Mouse (Mus musculus) T-cell, adult 2 months (primary cell): ENCODE results near the gene Arl15.

Experiments used
- DNase-seq: peaks from one replicate; pipeline ENCODE4 v3.0.0; 2022; ENCODE audit warnings: low spot score

Gene Arl15

GRCm38 (mm10) chr13:113917868-113918411, 123.6 kb downstream of the Arl15 start:
- no peak for DNase-seq

GRCm38 (mm10) chr13:113918668-113919067, 124.4 kb downstream of the Arl15 start:
- no peak for DNase-seq

GRCm38 (mm10) chr13:113935697-113936096, 141.4 kb downstream of the Arl15 start:
- DNase-seq: no peak

- DNase-seq: no peak
Observed at GRCm38 (mm10) chr13:113937231-113937630, 142.9 kb downstream of the Arl15 start.

- no peak for DNase-seq
Observed at GRCm38 (mm10) chr13:113938561-113938960, 144.3 kb downstream of the Arl15 start.

- no peak for DNase-seq
Observed at GRCm38 (mm10) chr13:113939097-113939496, 144.8 kb downstream of the Arl15 start.

- no peak for DNase-seq
Observed at GRCm38 (mm10) chr13:113939681-113940080, 145.4 kb downstream of the Arl15 start.

GRCm38 (mm10) chr13:113940151-113940550, 145.8 kb downstream of the Arl15 start:
- no peak for DNase-seq

GRCm38 (mm10) chr13:113941943-113942342, 147.6 kb downstream of the Arl15 start:
- no peak for DNase-seq

- no peak for DNase-seq
Observed at GRCm38 (mm10) chr13:113947546-113947945, 153.2 kb downstream of the Arl15 start.

GRCm38 (mm10) chr13:113949708-113950107, 155.4 kb downstream of the Arl15 start:
- no peak for DNase-seq

- DNase-seq: no peak
Observed at GRCm38 (mm10) chr13:113950131-113950530, 155.8 kb downstream of the Arl15 start.

- DNase-seq: no peak
Observed at GRCm38 (mm10) chr13:113957438-113957837, 163.1 kb downstream of the Arl15 start.

- no peak for DNase-seq
Observed at GRCm38 (mm10) chr13:113964945-113965344, 170.6 kb downstream of the Arl15 start.

- no peak for DNase-seq
Observed at GRCm38 (mm10) chr13:113970706-113971105, 176.4 kb downstream of the Arl15 start.

- DNase-seq: no peak
Observed at GRCm38 (mm10) chr13:113972401-113972800, 178.1 kb downstream of the Arl15 start.

- DNase-seq: no peak
Observed at GRCm38 (mm10) chr13:113974866-113975265, 180.6 kb downstream of the Arl15 start.

- no peak for DNase-seq
Observed at GRCm38 (mm10) chr13:113975722-113976121, 181.4 kb downstream of the Arl15 start.

- no peak for DNase-seq
Observed at GRCm38 (mm10) chr13:113976936-113977335, 182.6 kb downstream of the Arl15 start.

GRCm38 (mm10) chr13:113980739-113981460, 186.6 kb downstream of the Arl15 start:
- no peak for DNase-seq

GRCm38 (mm10) chr13:113981461-113982000, 187.2 kb downstream of the Arl15 start:
- DNase-seq: no peak

GRCm38 (mm10) chr13:113983633-113984032, 189.3 kb downstream of the Arl15 start:
- no peak for DNase-seq

- DNase-seq: no peak
Observed at GRCm38 (mm10) chr13:113984491-113984890, 190.2 kb downstream of the Arl15 start.
